Mouse (Mus musculus) CH12.LX (cell line): ENCODE data around the gene Ildr1. TPM values are rescaled to one million over a fixed set of nuclear protein-coding genes. Genes with fewer than 3 reads are reported as not detected.

Experiments used
- DNase-seq: peaks from one replicate; pipeline ENCODE4 v3.0.0-alpha.2; 2013; ENCODE audit errors: extremely low read depth
- H3K27ac ChIP-seq: 2 replicates; pipeline ENCODE4 v1.5.1; 2012; ENCODE audit warnings: low read depth, mild to moderate bottlenecking, control low read depth, moderate library complexity; ENCODE audit not compliant: insufficient read depth
- H3K27me3 ChIP-seq: replicated peaks from 2 replicates; pipeline ENCODE3; 2012; ENCODE audit warnings: inconsistent platforms
- H3K36me3 ChIP-seq, 2 experiments: replicated peaks in 1 of 2; 2 replicates each; pipeline versions ENCODE3 to v1.6.1; 2012; ENCODE audit warnings: inconsistent platforms in 1 of 2, low read length in 1 of 2, mild to moderate bottlenecking in 1 of 2, mixed read lengths in 1 of 2, moderate library complexity in 1 of 2; ENCODE audit not compliant: control insufficient read depth in 1 of 2, insufficient read depth in 1 of 2
- H3K4me1 ChIP-seq, 2 experiments: 2 replicates each; pipeline ENCODE4 v1.6.1; 2012; ENCODE audit warnings: inconsistent platforms in 1 of 2, moderate library complexity in 1 of 2; ENCODE audit not compliant: insufficient read depth in 2 of 2, control insufficient read depth in 1 of 2
- H3K4me2 ChIP-seq: 2 replicates; pipeline ENCODE4 v1.6.1; 2012; ENCODE audit warnings: low read depth, mild to moderate bottlenecking, control low read depth; ENCODE audit not compliant: poor library complexity, insufficient read depth, severe bottlenecking
- H3K4me3 ChIP-seq, 3 experiments: fragments of 150-350 bp in 1 of 3; sonication (generic) in 1 of 3; replicated peaks in 1 of 3; 2 replicates each; pipeline versions ENCODE3 to v1.5.1; 2011 to 2012; ENCODE audit warnings: low read depth in 2 of 3, low read length in 2 of 3, mild to moderate bottlenecking in 2 of 3, moderate library complexity in 2 of 3, control low read depth in 1 of 3, improper control_type of control experiment in 1 of 3, inconsistent platforms in 1 of 3, mixed read lengths in 1 of 3; ENCODE audit not compliant: poor library complexity in 1 of 3
- H3K79me2 ChIP-seq: replicated peaks from 2 replicates; pipeline ENCODE4 v1.6.1; 2012; ENCODE audit warnings: mild to moderate bottlenecking, moderate library complexity; ENCODE audit not compliant: control insufficient read depth, poor library complexity, insufficient read depth, severe bottlenecking; ENCODE audit errors: extremely low read depth
- H3K9ac ChIP-seq: 2 replicates; pipeline ENCODE4 v1.6.1; 2012; ENCODE audit warnings: low read depth, mild to moderate bottlenecking, control low read depth, moderate library complexity; ENCODE audit not compliant: insufficient read depth
- H3K9me3 ChIP-seq: replicated peaks from 2 replicates; pipeline ENCODE3; 2012; ENCODE audit warnings: low read length, inconsistent platforms, mixed read lengths
- BHLHE40 ChIP-seq: IDR thresholded peaks from 2 replicates; pipeline ENCODE4 v1.6.1; 2011; ENCODE audit warnings: mild to moderate bottlenecking, low read depth, low read length, improper control_type of control experiment
- CTCF ChIP-seq, 2 experiments: IDR thresholded peaks in 1 of 2; conservative IDR thresholded peaks in 1 of 2; 2 replicates each; pipeline ENCODE4 v1.5.1; 2011 to 2012; ENCODE audit warnings: low read depth in 2 of 2, low read length in 2 of 2, improper control_type of control experiment in 1 of 2, inconsistent platforms in 1 of 2, mild to moderate bottlenecking in 1 of 2, moderate library complexity in 1 of 2
- ELF1 ChIP-seq: IDR thresholded peaks from 2 replicates; pipeline ENCODE4 v1.6.1; 2014; ENCODE audit warnings: low read depth, mild to moderate bottlenecking, inconsistent platforms, low read length, improper control_type of control experiment
- EP300 ChIP-seq: IDR thresholded peaks from 2 replicates; pipeline ENCODE4 v1.6.1; 2011; ENCODE audit warnings: low read length, improper control_type of control experiment
- ETS1 ChIP-seq: conservative IDR thresholded peaks from 2 replicates; pipeline ENCODE4 v1.6.1; 2012; ENCODE audit warnings: low read depth, mild to moderate bottlenecking, inconsistent platforms, low read length, improper control_type of control experiment, moderate library complexity
- GABPA ChIP-seq: IDR thresholded peaks from 2 replicates; pipeline ENCODE4 v1.6.1; 2012; ENCODE audit warnings: low read depth, low read length, improper control_type of control experiment, inconsistent platforms; ENCODE audit not compliant: insufficient replicate concordance
- HCFC1 ChIP-seq: IDR thresholded peaks from 2 replicates; pipeline ENCODE4 v1.6.1; 2012; ENCODE audit warnings: low read depth, mild to moderate bottlenecking, inconsistent platforms, low read length, improper control_type of control experiment
- IRF4 ChIP-seq: IDR thresholded peaks from 2 replicates; pipeline ENCODE4 v1.6.1; 2014; ENCODE audit warnings: low read depth, mild to moderate bottlenecking, inconsistent platforms, low read length, improper control_type of control experiment
- JUN ChIP-seq: IDR thresholded peaks from 2 replicates; pipeline ENCODE4 v1.6.1; 2011; ENCODE audit warnings: low read depth, mild to moderate bottlenecking, low read length, improper control_type of control experiment, moderate library complexity; ENCODE audit not compliant: insufficient read depth
- KAT2A ChIP-seq: IDR thresholded peaks from 2 replicates; pipeline ENCODE4 v1.6.1; 2012; ENCODE audit warnings: low read length, improper control_type of control experiment, inconsistent platforms; ENCODE audit not compliant: insufficient replicate concordance
- MAX ChIP-seq: IDR thresholded peaks from 2 replicates; pipeline ENCODE4 v1.6.1; 2011; ENCODE audit warnings: low read length, improper control_type of control experiment
- MAZ ChIP-seq: IDR thresholded peaks from 2 replicates; pipeline ENCODE4 v1.6.1; 2012; ENCODE audit warnings: low read depth, mild to moderate bottlenecking, inconsistent platforms, low read length, improper control_type of control experiment, moderate library complexity
- MEF2A ChIP-seq: IDR thresholded peaks from 2 replicates; pipeline ENCODE4 v1.6.1; 2014; ENCODE audit warnings: low read depth, mild to moderate bottlenecking, inconsistent platforms, low read length, improper control_type of control experiment, borderline replicate concordance
- MXI1 ChIP-seq: IDR thresholded peaks from 2 replicates; pipeline ENCODE4 v1.6.1; 2011; ENCODE audit warnings: mild to moderate bottlenecking, low read depth, low read length, improper control_type of control experiment
- NELFE ChIP-seq: IDR thresholded peaks from 2 replicates; pipeline ENCODE4 v1.6.1; 2011; ENCODE audit warnings: low read depth, low read length, improper control_type of control experiment
- PAX5 ChIP-seq: IDR thresholded peaks from 2 replicates; pipeline ENCODE4 v1.6.1; 2012; ENCODE audit warnings: low read length, inconsistent platforms, mixed read lengths
- POLR2A ChIP-seq: IDR thresholded peaks from 2 replicates; pipeline ENCODE4 v1.6.1; 2011; ENCODE audit warnings: low read depth, mild to moderate bottlenecking, improper control_type of control experiment, low read length
- POLR2AphosphoS2 ChIP-seq: IDR thresholded peaks from 2 replicates; pipeline ENCODE4 v1.6.1; 2011; ENCODE audit warnings: low read depth, low read length, improper control_type of control experiment
- RCOR1 ChIP-seq: conservative IDR thresholded peaks from 2 replicates; pipeline ENCODE4 v1.6.1; 2012; ENCODE audit warnings: low read depth, mild to moderate bottlenecking, inconsistent platforms, low read length, improper control_type of control experiment
- SMC3 ChIP-seq: IDR thresholded peaks from 2 replicates; pipeline ENCODE4 v1.6.1; 2011; ENCODE audit warnings: low read depth, low read length, improper control_type of control experiment
- TBP ChIP-seq: conservative IDR thresholded peaks from 2 replicates; pipeline ENCODE4 v1.6.1; 2011; ENCODE audit warnings: low read depth, low read length, improper control_type of control experiment
- USF1 ChIP-seq: IDR thresholded peaks from 2 replicates; pipeline ENCODE4 v1.6.1; 2014; ENCODE audit warnings: low read depth, mild to moderate bottlenecking, inconsistent platforms, low read length, improper control_type of control experiment
- USF2 ChIP-seq: conservative IDR thresholded peaks from 2 replicates; pipeline ENCODE4 v1.6.1; 2011; ENCODE audit warnings: low read depth, low read length, improper control_type of control experiment
- ZC3H11A ChIP-seq: IDR thresholded peaks from 2 replicates; pipeline ENCODE4 v1.6.1; 2012; ENCODE audit warnings: low read depth, mild to moderate bottlenecking, inconsistent platforms, low read length, improper control_type of control experiment
- ZKSCAN1 ChIP-seq: IDR thresholded peaks from 2 replicates; pipeline ENCODE4 v1.6.1; 2012; ENCODE audit warnings: low read depth, inconsistent platforms, low read length, improper control_type of control experiment, borderline replicate concordance
- dilution Hi-C: fragments of 300-500 bp; cut with MboI; formaldehyde crosslinking; loops from 2 replicates; pipeline ENCODE4 v1.14.3; 2020; ENCODE audit warnings: low sequenced_read_pairs; ENCODE audit not compliant: extremely low pct_unique_long_range_greater_than_20kb, extremely low pct_ligation_motif_present
- in situ Hi-C: fragments of 300-500 bp; cut with MboI; formaldehyde crosslinking; loops from 3 replicates; pipeline ENCODE4 v1.14.3; 2019; ENCODE audit warnings: low sequenced_read_pairs, low pct_ligation_motif_present, low pct_unique_long_range_greater_than_20kb, mixed read lengths
- polyA plus RNA-seq: library from polyadenylated mRNA; unstranded; fragments of >175 nt; gene quantifications from 2 replicates; pipeline ENCODE4 v1.2.1, GENCODE M21; 2012; ENCODE audit warnings: low read depth; ENCODE audit not compliant: insufficient read length
- total RNA-seq, 2 experiments: library from RNA; depleted of rRNA; stranded (reverse); fragments of 300-350 nt in 1 of 2; fragments of >200 nt in 1 of 2; gene quantifications; 2 replicates each; pipeline ENCODE4 v1.2.3; 2012 to 2014

Ildr1 gene
- total and polyA plus RNA-seq, 3 experiments, result 0.34 to 0.81 (median 0.76) TPM

DNA sequence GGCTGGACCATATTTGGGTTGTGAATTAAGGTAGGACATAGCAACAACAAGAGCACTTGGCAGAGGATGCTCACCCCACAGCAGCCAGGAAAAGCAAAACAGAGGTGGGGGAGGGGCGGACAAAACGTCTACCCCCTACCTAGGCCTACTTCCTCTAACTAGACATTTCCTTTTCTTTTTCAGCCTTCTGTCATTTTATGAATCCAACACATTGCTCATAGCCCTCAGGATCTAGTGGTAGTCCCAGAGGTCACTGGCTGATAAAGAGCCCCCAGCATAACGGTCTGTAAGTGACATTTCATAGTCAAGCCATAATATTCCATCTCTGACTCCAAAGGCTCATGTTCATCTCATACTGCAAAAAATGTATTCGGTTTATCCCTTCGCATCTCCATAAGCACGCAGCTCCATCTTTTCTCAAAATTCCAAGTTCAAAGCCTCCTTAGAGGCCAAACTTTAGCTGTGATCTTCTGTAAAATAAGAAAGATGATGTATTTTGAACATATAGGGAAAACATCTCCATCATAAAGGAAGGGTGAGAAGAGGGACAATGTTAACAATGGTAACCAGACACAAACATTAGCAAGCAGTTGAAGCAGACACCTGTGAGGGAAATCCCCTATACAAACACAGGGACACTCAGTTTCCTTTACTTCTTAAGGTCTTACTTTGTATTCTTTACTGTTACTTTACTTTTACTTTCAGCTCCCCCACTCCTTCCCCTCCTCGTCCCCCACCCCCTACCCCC lies 19.1 kb upstream of the Ildr1 start (continued):
- TF ChIP-seq RCOR1 (peak; percentile 89), USF2 (no peak), CTCF (conservative IDR thresholded peaks at IDR 0.05 in 1 of 2, IDR thresholded peaks at IDR 0.05 in 1 of 2; ENCODE audit: low read depth in 2 of 2, low read length in 2 of 2) (no peak), IRF4 (peak; percentile 82), MAZ (peak; percentile 67), MEF2A (peak; percentile 58; the same call in 1 of the 2 replicates), SMC3 (peak; percentile 18), POLR2A (no peak), PAX5 (no peak), ZKSCAN1 (no peak; the same call in 1 of the 2 replicates), TBP (peak; percentile 7; the same call in 1 of the 2 replicates), JUN (no peak), EP300 (peak; percentile 71)

DNA sequence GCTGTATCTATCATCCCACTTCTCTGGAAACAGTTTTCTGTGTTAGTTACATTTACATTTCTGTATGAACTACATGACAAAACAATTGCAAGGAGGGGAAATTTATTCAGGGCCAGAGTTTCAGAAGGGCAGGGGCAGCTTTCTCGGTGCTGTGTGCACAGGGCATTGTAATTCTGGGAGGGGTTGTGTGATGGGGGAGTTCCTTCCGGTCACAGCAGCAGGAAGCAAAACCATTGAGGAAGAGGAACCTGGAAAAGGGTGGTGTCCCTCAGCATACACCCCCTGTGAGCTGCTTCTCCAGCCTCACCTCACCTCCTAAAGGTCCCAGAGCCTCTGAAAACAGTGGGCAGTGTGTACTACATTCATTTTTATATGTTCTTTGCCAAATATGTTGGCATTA lies 18.5 kb upstream of the Ildr1 start:
- Histone ChIP-seq H3K9ac (peak overlapping the region; percentile 13; the same call in 1 of the 2 replicates), H3K27ac (peak overlapping the region; percentile 76), H3K4me2 (peak overlapping the region; percentile 77), H3K4me1 (peaks cover 34 to 58% of the 10 kb centered on the region in 2 experiments), H3K27me3 (no peaks in the 10 kb centered on the region)
- in situ Hi-C loops, result no loop called here
- dilution Hi-C loops, result no loop called here
- peak; percentile 80 for DNase-seq
- TF ChIP-seq IRF4 (peak; percentile 61), KAT2A (no peak), MAX (no peak), POLR2AphosphoS2 (no peak), GABPA (no peak), ELF1 (peak; percentile 88), HCFC1 (peak; percentile 61), ETS1 (peak; percentile 7; the same call in 1 of the 2 replicates), BHLHE40 (peak; percentile 37; the same call in 1 of the 2 replicates), ZC3H11A (no peak), NELFE (no peak), USF1 (no peak), TBP (0 out of 2 replicates have a peak, but pooled peaks have one; percentile 20), MXI1 (no peak)
- TF ChIP-seq, all 38 proteins: peak for 6
- Histone ChIP-seq H3K36me3 (no peaks in the 10 kb centered on the region), H3K4me3 (no peak overlapping the region), H3K9me3 (no peaks in the 10 kb centered on the region), H3K79me2 (no peaks in the 10 kb centered on the region)
